Mouse (Mus musculus): ENCODE measurements at regions not wholly inside any gene's neighbourhood (a gene's known extent, or its start where the extent isn't known, plus 50 kb on each side); places are given as distances from the start of the nearest gene placed in this dataset.

DNA sequence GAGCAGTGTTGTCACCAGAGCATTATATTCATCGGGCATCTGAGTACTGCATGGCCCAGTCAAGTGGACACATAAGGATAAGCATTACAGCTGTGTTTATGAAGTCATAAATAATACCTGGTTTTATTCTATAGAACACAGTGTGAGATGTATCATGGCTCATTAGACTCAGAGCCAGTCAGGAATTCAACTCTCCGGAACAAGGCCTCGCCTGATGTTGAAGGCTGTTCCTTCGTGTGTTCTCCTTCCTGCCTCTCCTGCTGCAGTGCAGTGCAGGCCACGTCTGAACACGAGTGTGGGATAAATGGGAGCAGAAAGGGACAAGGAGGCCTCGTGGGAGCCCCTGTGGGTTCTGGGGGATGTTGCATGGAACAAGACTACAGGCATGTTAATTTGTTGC, 55.6 kb upstream of the Spats2l start:
- no peak for TF ChIP-seq CTCF (IDR thresholded peaks at IDR 0.05; ENCODE audit: low read depth)
- no peak for TF ChIP-seq EP300 (IDR thresholded peaks at IDR 0.05; ENCODE audit: low read depth)
